Mouse (Mus musculus) right cerebral cortex, postnatal 25 days (tissue): ENCODE results near the gene Sema3f.

Source experiments
- DNase-seq: peaks from one replicate; pipeline ENCODE4 v3.0.0; 2022

The Sema3f gene

DNA sequence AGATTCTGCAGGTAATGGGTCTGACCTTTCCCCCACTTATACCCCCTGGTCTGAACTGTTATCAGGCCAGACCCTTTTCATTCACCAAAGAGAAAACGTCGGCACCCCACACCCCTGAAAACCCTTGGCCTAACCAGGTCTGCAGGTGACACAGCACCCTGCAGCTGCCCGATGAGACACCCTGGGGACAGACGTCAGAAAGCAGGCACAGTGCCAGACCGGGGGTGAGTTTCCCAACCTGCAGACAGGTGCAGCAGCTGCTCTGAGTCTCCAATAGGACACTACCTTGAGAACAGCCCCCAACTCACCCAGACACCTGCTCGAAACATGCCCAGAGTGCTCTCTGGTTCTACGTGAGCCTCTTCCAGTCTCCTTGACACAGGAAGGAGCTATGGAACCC lies 21.3 kb downstream of the Sema3f start:
- no peak for DNase-seq

GRCm38 (mm10) chr9:107688415-107688814 lies 21.9 kb downstream of the Sema3f start:
- no peak for DNase-seq

GRCm38 (mm10) chr9:107685231-107685981 lies 24.9 kb downstream of the Sema3f start:
- DNase-seq, result no peak

DNA sequence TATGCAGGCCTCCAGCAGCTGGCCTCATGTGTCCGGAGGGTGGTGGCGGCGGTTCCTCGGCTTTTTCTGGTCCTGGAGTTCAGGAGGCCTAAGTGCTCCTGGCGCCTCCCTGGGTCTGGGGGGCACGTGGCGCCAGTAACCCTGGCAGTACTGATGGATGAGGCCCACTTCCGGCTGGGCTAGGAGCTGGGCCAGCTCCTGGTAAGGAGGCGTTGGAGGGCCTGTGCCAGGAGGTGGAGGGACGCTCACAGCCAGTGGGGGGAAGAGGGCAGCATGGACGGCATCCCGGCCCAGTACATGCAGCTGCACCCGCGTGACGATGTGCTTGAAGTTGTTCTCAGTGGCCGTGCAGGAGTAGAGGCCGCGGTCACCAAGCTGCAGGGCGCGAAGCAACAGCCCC lies 27.9 kb downstream of the Sema3f start:
- no peak for DNase-seq

- DNase-seq, result no peak
These were observed 30.8 kb downstream of the Sema3f start, which contains the start of gene Gnat1 for GRCm38 (mm10) chr9:107679501-107679900. Gene Gnat1 (minus strand): TSS chr9:107679712.

- DNase-seq, result no peak
These were observed 31.4 kb downstream of the Sema3f start for GRCm38 (mm10) chr9:107678861-107679260.

- DNase-seq, result peak; percentile 46
These were observed 32.3 kb downstream of the Sema3f start for GRCm38 (mm10) chr9:107677819-107678526.

- no peak for DNase-seq
These were observed 33.0 kb downstream of the Sema3f start for GRCm38 (mm10) chr9:107677091-107677784.

DNA sequence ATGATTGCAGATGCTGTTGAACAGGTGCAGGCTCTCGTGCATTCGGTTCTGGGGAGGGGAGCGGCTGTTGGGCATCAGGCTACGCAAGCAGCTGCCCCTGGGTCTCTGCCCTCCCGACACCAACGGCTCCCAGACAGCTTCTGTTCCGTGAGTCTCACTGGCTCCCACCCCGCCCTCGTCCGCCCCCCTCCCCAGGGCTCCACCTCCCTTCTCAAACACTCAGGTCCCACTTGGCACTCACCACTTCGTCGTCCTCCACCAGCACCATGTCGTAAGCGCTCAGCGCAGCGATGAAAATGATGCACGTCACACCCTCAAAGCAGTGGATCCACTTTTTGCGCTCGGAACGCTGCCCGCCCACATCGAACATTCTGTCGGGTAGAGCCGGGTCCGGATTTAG lies 34.0 kb downstream of the Sema3f start:
- no peak for DNase-seq

- peak; percentile 73 for DNase-seq
These were observed 34.5 kb downstream of the Sema3f start for GRCm38 (mm10) chr9:107675671-107676301.

DNA sequence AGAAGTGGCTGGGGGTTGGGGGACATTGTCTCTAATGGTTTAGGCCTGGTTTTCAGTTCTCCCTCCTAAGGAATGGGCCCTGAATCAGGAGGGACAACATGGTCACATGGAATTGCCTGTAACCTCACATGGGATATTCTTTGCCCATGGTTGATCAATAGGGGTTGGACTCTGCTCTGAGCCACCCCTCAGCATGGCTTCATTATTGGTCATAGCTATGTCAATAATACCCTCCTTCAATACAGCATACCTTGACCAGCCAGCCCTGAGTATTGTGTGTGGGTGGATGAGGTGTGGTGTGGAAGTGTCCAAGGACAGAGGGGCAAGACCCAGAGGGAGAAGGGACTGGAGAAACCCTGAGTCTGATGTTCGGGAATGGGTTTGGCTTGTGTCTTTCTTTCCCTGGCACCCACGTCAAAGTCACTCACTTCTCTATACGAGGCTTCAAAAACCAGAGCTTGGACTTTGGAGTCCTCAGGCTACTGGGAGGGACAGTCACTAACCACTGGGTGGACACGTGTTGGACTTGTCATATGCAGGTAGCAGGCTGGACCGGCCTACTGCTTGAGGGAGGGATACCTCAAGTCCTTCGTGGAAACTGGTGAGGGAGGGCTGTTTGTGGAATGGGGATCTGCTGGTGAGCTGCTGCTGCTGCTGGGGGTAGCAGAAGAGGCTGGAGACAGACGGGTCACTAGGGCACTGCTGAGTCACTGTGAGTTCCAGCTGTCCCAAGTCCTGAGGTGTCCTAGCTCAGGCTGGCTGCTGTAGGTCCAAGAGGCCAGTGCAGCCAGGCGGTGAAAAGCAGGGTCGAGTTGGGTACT lies 35.5 kb downstream of the Sema3f start:
- DNase-seq, result no peak

- DNase-seq, result no peak
These were observed 40.0 kb downstream of the Sema3f start for GRCm38 (mm10) chr9:107670259-107670658.

DNA sequence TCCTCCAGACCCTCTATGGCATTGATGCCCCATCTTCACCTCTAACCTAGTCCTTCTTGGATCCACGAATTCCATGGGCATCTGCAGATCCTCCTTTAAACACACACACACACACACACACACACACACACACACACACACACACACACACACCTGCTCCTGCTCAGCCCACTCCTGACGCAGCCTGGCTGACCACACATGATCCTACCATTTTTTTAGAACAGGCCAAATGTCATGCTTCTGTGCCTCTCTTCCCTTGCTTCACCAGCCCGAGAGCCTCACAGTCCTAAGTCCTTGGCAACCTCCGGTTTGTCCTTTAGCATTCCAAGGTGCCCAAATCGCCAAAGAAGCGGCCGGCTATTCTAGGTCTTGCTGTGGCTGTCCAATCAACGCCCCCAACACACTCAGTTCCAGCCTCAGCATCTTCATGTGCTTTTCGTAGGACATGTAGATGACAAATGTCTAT lies 40.8 kb downstream of the Sema3f start, which contains the start of gene Slc38a3:
Gene Slc38a3 (minus strand): TSS at position 51 of the 466 bp plus-strand sequence.
- DNase-seq, result no peak

DNA sequence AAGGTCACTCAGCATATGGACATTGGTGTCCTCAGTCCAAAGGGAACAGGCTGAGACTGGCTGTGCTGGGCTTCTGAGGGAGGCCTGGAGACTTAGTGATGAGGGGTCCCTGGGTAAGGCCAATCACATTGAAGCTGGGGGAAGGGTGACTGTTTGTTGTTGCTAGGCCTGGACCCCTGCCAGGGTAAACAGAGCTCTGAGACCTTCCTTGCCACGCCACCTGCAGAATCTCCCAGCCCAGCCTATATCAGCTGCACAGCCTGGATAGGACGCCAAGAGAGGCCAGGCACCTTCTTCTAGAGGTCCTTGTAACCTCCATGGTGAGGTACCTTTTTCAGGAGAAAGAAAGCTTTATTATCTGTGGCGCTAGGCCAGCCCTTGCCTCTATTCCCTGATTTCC lies 41.4 kb downstream of the Sema3f start:
- DNase-seq, result no peak

DNA sequence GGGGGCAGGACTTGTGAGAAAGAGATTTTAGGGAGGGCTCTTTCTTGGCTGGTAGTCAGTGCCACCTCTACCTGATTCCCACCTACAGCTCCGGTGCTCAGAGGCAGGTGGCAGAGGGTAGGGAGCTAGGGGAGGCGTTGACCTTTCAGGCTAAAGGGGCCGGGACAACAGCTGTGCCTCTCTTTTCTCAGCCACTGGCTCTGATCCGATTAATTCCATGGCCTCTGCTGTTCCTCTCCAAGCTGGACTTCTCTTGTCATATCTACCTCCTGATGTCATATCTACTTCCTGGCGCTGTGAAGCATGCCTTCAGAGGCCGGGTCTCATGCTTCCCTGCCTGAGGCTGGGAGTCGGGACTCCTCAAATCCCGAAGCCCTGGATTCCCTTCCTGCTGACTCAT lies 42.3 kb downstream of the Sema3f start:
- no peak for DNase-seq

- DNase-seq, result peak; percentile 35
These were observed 43.1 kb downstream of the Sema3f start for GRCm38 (mm10) chr9:107667219-107667618.

DNA sequence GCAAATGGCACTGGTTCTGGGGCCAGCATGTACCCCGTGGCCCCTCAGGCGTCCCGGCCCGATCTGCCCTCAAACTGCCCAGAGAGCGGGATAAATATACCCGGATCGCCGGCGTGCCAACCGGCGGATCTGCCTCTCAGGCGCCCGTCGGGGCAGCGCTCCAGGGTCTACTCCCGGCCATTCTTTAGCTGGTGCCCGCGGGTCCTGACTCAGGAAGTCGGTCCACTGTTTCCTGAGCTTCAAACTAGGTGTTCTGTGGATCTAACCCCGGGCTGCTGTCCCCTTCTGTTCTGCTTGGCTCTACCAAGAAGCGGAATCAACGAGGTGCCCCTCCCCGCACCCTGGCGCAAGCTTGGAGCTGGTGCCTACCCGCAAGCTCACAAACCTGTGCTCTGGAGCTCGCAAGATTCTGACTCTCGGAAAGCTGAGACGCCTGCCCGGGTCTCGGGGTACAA lies 43.5 kb downstream of the Sema3f start:
- no peak for DNase-seq

DNA sequence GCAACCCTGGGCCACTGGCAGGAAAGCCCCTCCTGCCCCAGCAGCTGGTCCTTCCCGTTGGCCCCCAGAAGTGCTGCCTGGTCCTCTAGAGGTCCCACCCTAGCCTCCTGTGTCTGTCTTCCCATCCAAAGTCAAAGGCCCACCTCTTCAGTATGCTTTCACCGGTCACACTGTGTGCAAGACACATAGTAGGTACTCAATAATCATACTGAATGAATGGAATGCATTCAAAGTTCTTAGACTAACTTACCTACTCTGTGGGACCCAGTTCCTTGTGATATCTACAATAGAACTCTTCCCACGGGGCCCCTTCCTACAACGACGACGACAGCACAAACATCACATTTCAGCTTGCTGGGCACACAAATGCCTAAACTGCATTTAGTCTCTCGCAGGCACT lies 45.0 kb downstream of the Sema3f start:
- DNase-seq, result no peak

DNA sequence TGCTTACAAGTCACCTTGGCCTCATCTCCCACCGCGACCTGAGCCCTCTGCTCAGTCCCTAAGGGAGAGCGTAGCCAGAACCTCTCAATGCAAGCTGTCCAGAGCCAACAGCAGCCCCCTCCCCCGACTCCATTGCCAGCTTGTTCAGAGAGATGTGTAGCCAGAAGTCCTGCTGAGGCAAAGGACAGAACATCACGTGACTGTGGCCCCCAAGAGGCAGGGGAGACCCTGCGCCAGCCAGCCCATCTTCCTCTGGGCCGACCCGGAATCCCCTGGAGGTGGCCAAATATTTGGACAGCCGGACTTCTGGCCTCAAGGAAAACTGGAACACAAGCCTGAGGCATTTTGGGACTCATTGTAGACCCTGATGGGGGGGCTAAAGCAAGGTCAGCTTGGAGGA lies 46.8 kb downstream of the Sema3f start:
- DNase-seq, result no peak

DNA sequence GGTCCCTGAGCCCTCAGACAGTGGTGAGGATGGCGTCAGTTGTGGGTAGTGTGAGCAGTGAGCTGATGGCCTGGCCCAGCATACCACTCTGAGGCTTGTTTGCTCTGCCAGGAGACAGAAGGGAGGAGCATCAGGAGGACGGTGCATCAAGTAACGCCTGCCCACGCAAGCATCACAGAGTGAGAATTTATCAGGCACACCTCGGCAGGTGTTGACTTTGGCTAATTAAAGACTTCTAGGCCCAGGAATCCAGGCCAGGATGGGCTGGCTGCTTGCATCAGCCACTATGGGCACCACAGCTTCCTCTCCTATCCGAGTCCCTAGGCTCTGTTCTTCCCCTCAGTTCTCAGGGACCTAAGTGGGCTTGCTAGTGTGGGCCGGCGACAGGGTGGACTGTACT lies 47.9 kb downstream of the Sema3f start:
- no peak for DNase-seq

- DNase-seq, result no peak
These were observed 49.5 kb downstream of the Sema3f start for GRCm38 (mm10) chr9:107660777-107661176.

DNA sequence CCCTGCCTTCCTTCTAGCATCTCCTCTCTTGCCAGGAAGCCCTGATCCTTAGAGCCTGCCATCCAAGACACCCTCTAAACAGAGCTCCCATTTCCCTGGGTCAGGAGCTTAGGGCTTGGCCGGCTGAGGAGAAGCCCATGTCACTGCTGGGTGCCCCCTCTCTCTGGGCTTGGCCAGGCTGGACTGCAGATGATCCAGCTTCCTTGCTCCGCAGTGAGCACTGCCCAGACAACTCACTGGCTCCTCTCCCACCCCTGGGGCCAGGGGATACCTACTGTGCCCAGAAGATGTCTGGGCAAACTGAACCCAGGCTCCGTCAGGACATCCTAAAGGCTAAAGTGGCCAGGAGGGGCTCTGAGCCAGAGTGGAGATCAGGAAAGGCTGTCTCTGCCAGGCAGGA lies 50.3 kb downstream of the Sema3f start:
- no peak for DNase-seq
